Mouse (Mus musculus) lung, postnatal 36 days (tissue): Measurements from ENCODE around the gene Hdhd3.

ENCODE experiments used
- DNase-seq: peaks from one replicate; pipeline ENCODE4 v3.0.0; 2022; ENCODE audit warnings: mixed read lengths

Hdhd3 gene

DNA sequence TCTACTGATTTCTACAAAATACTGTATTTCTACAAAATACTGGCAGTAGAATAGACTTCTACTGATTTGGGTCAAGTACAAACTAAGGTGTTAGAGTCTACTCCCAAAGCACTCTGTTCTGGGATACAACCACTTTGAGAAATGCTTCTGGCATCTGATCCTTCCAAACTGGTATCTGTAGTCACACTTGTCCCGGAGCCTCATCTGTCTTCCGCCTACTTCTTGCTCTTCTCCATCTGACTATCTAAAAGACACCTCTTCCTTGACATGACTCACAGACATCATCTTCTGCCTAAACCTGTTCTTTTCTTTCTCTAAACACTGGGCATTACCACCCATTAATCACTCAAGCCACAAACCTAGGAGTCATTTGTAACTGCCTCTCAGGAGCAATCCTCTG is 31.2 kb downstream of the Hdhd3 start:
- DNase-seq = no peak

GRCm38 (mm10) chr4:62470598-62471051 is 32.6 kb downstream of the Hdhd3 start, which contains the start of gene Wdr31:
TSS of gene Wdr31 (minus strand) at chr4:62470896.
- peak; percentile 68 for DNase-seq

DNA sequence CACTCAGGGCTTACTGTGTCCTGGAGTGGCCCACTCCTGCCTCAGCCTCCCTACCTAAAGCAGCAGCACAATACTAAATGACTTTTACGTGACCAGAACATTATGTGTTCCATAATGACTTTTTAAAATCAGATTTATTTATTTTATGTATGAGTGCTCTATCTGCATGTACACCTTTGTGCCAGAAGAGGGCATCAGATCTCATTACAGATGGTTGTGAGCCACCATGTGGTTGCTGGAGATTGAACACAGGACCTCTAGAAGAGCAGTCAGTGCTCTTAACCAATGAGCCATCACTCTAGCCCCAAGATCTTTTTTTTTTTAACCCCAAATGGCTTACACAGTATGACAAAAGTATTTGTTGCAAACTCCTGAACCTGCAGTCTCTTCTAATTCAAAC is 35.1 kb downstream of the Hdhd3 start:
- DNase-seq = no peak

- no peak for DNase-seq
These were observed 40.1 kb downstream of the Hdhd3 start for GRCm38 (mm10) chr4:62463124-62463523.

GRCm38 (mm10) chr4:62460348-62460747 is 42.9 kb downstream of the Hdhd3 start:
- no peak for DNase-seq

- peak; percentile 15 for DNase-seq
These were observed 44.2 kb downstream of the Hdhd3 start for GRCm38 (mm10) chr4:62459081-62459480.

GRCm38 (mm10) chr4:62454995-62455394 is 48.3 kb downstream of the Hdhd3 start:
- DNase-seq = peak; percentile 69
